Mouse (Mus musculus): ENCODE measurements around the gene Slc10a2. TPM values are rescaled to one million over a fixed set of nuclear protein-coding genes. Genes with fewer than 3 reads are reported as not detected.

Slc10a2 gene
- polyA plus RNA-seq (2015; fragmentation: Nextera tagmentation; extraction: Ambion mirVana) = not detected in 2 replicates

GRCm38 (mm10) chr8:5105186-5105585 is at the start of gene Slc10a2:
Gene Slc10a2 (minus strand): TSS chr8:5105351.

